Mouse (Mus musculus) midbrain, embryonic 14.5 days (tissue): ENCODE data around the gene Cyth4. TPM values are rescaled to one million over a fixed set of nuclear protein-coding genes. Genes with fewer than 3 reads are reported as not detected.

ENCODE experiments used
- ATAC-seq: fragments of 200-750 bp; cut with Nextera tagmentation; 2 replicates; pipeline ENCODE4 v1.8.0; 2017; ENCODE audit warnings: moderate number of reproducible peaks, moderate library complexity; ENCODE audit not compliant: low FRiP score, low TSS enrichment
- DNase-seq: peaks from one replicate; pipeline ENCODE4 v3.0.0-alpha.2; 2015
- H3K27ac ChIP-seq: fragments of 300-500 bp; sonication (generic); replicated peaks from 2 replicates; pipeline ENCODE4 v1.5.1; 2014; ENCODE audit warnings: mild to moderate bottlenecking, low read depth, low read length, moderate library complexity
- H3K27me3 ChIP-seq: fragments of 300-500 bp; sonication (generic); 2 replicates; pipeline ENCODE4 v1.6.1; 2014; ENCODE audit warnings: low read length, control low read depth, mixed read lengths; ENCODE audit not compliant: control insufficient read depth, insufficient read depth
- H3K36me3 ChIP-seq: fragments of 300-500 bp; sonication (generic); 2 replicates; pipeline ENCODE4 v1.6.1; 2014; ENCODE audit warnings: low read length, control low read depth; ENCODE audit not compliant: control insufficient read depth, insufficient read depth
- H3K4me1 ChIP-seq: fragments of 300-500 bp; sonication (generic); 2 replicates; pipeline ENCODE4 v1.6.1; 2014; ENCODE audit warnings: mild to moderate bottlenecking, antibody characterized with exemption, low read length, control low read depth; ENCODE audit not compliant: control insufficient read depth, insufficient read depth
- H3K4me2 ChIP-seq: fragments of 300-500 bp; sonication (generic); 2 replicates; pipeline ENCODE4 v1.6.1; 2014; ENCODE audit warnings: mild to moderate bottlenecking, low read length, moderate library complexity
- H3K4me3 ChIP-seq: fragments of 300-500 bp; sonication (generic); replicated peaks from 2 replicates; pipeline ENCODE4 v1.5.1; 2014; ENCODE audit warnings: low read depth, low read length
- H3K9ac ChIP-seq: fragments of 300-500 bp; sonication (generic); replicated peaks from 2 replicates; pipeline ENCODE4 v1.6.1; 2014; ENCODE audit warnings: mild to moderate bottlenecking, low read length, moderate library complexity
- H3K9me3 ChIP-seq: fragments of 300-500 bp; sonication (generic); 2 replicates; pipeline ENCODE4 v1.6.1; 2016; ENCODE audit warnings: low read length, control low read depth, mixed read lengths; ENCODE audit not compliant: control insufficient read depth
- WGBS: fragments of 180-500 bp; shearing (Covaris S2); extraction: QIAGEN DNeasy Blood & Tissue Kit; methylation state at CpG from one replicate; pipeline ENCODE4 v1.1.7; 2014; 5-methylcytosine and 5-hydroxymethylcytosine counted together
- polyA plus RNA-seq: library from polyadenylated mRNA; unstranded; fragments of >200 nt; fragmentation: Nextera tagmentation; extraction: Ambion mirVana; gene quantifications from 2 replicates; pipeline ENCODE4 v1.2.1, GENCODE M21; 2014

Gene Cyth4
- polyA plus RNA-seq, 1 experiment from 2014 or later, result 2.3 TPM

DNA sequence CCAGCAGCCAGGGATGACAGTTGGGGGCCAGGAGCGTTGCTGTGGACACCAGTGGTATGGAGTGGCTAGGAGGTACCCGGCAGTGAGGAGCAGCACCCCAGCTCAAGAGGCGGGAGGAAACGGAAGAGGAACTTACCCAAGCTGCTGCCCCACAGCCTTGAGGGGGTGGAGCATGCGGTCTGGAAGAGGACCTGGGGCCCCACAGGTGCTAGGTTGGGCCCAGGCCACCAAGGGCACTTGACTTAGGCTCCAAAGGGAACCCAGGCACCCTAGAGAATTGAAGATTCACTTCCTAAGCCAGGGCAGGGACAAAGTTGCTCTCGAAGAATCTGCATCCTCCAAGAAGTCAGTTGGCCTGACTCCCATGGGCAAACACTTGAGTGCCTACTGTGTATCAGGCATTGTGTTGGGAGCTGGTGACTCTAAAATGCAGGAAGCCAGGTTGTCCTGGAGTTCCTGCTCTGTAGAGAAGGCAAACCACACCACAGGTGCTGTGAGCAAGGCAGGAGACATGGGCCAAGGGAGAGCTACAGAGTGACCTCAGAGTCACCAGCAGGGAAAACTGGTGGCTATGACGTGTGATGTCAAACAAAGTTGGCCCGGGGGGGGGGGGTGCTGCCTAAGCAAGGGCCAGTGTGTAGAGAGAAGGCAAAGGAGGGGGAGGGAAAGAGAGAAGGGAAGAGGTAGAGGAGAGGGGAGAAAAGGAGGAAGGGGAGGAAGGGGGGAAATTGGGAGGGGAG, 24.0 kb upstream of the Cyth4 start, which contains the start of gene Rac2:
Gene Rac2 (minus strand): TSS at position 126 of the 740 bp plus-strand sequence.
- ATAC-seq, result no peak

DNA sequence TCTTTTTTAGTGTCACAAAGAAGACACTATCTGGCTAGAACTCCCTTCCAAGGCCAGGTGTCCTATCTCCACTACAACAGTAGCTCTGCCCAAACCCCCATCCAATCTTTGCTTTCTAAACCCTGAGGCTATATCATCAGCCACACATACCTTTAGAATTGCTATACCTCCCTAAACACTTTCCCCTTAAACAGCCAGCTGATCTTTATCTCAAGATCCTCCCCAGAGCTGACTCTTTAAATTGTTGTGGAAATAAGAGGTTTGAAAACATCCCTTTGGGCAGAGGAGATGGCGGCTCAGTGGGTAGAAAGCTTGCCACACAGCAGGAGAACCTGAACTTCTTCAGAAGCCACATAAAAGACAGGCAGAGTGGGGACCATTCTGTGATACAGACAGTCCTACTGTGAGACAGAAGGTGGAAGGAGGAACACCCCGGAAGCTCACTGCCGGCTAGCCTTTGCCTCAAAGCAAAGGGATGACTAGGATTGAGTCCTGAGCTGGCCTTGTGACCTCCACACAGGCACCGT, 20.5 kb upstream of the Cyth4 start:
- no peaks in the 10 kb centered on the region for H3K27me3 ChIP-seq
- no peak for ATAC-seq
- H3K27ac ChIP-seq, result no peak overlapping the region
- no peaks in the 10 kb centered on the region for H3K9me3 ChIP-seq
- no peak overlapping the region for H3K4me2 ChIP-seq
- whole genome bisulfite sequencing, result 51% methylated on average over 4 of the region's 4 CpGs
- no peak overlapping the region for H3K4me3 ChIP-seq
- peaks cover 11% of the 10 kb centered on the region for H3K4me1 ChIP-seq
- H3K36me3 ChIP-seq, result no peaks in the 10 kb centered on the region
- no peak for DNase-seq
- no peak overlapping the region for H3K9ac ChIP-seq

More for the DNA sequence above, 24.0 kb upstream of the Cyth4 start, which contains the start of gene Rac2:
- H3K27ac ChIP-seq, result no peak within 1 kb of the TSS
- no peak within 1 kb of the TSS for H3K4me2 ChIP-seq
- no peaks in the 10 kb centered on the region for H3K36me3 ChIP-seq
- H3K9ac ChIP-seq, result no peak within 1 kb of the TSS
- no peak within 1 kb of the TSS for H3K4me3 ChIP-seq
- WGBS, result 80% methylated on average over 8 of the region's 8 CpGs
- no peaks in the 10 kb centered on the region for H3K4me1 ChIP-seq
- no peaks in the 10 kb centered on the region for H3K27me3 ChIP-seq
- H3K9me3 ChIP-seq, result no peaks in the 10 kb centered on the region
- no peak for DNase-seq

DNA sequence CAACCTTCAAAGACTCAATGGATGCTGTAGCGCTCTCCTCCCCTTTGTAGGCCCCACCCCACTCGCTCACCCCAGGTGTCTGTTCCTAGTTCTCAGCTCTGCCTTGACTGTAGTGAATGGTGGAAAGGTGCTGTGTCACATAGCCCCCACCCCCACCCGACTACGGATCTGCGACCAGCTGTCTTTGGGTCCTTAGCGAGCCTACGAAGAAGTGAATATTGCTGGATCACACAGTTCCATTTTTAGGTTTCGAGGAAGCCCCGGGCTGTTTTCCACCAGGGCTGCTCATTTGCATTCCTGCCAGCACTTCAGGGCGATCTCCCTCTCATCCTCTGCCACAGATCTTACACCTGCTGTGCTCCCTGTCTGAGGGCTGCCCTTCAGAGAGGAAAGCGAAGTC, 13.5 kb upstream of the Cyth4 start:
- DNase-seq (peak; percentile 39), ATAC-seq (no peak)
- no peaks in the 10 kb centered on the region for H3K36me3 ChIP-seq
- no peaks in the 10 kb centered on the region for H3K27me3 ChIP-seq
- peaks cover 12% of the 10 kb centered on the region for H3K4me1 ChIP-seq
- no peak overlapping the region for H3K4me2 ChIP-seq
- peaks cover 3% of the 10 kb centered on the region; the same call in 1 of the 2 replicates for H3K9me3 ChIP-seq
- 0 out of 2 replicates have a peak overlapping the region, but pooled peaks have one; percentile 13 for H3K27ac ChIP-seq
- no peak overlapping the region for H3K9ac ChIP-seq
- H3K4me3 ChIP-seq, result no peak overlapping the region
- 16% methylated on average over 11 of the region's 11 CpGs for WGBS

GRCm38 (mm10) chr15:78585404-78585803, 11.4 kb upstream of the Cyth4 start:
- peaks cover 3% of the 10 kb centered on the region; the same call in 1 of the 2 replicates for H3K9me3 ChIP-seq
- DNase-seq (no peak), ATAC-seq (no peak)
- H3K27ac ChIP-seq, result no peak overlapping the region
- no peaks in the 10 kb centered on the region for H3K27me3 ChIP-seq
- H3K36me3 ChIP-seq, result no peaks in the 10 kb centered on the region
- peaks cover 6% of the 10 kb centered on the region; the same call in 1 of the 2 replicates for H3K4me1 ChIP-seq
- no peak overlapping the region for H3K4me2 ChIP-seq
- H3K4me3 ChIP-seq, result no peak overlapping the region
- 94% methylated on average over 7 of the region's 7 CpGs for WGBS
- H3K9ac ChIP-seq, result no peak overlapping the region

DNA sequence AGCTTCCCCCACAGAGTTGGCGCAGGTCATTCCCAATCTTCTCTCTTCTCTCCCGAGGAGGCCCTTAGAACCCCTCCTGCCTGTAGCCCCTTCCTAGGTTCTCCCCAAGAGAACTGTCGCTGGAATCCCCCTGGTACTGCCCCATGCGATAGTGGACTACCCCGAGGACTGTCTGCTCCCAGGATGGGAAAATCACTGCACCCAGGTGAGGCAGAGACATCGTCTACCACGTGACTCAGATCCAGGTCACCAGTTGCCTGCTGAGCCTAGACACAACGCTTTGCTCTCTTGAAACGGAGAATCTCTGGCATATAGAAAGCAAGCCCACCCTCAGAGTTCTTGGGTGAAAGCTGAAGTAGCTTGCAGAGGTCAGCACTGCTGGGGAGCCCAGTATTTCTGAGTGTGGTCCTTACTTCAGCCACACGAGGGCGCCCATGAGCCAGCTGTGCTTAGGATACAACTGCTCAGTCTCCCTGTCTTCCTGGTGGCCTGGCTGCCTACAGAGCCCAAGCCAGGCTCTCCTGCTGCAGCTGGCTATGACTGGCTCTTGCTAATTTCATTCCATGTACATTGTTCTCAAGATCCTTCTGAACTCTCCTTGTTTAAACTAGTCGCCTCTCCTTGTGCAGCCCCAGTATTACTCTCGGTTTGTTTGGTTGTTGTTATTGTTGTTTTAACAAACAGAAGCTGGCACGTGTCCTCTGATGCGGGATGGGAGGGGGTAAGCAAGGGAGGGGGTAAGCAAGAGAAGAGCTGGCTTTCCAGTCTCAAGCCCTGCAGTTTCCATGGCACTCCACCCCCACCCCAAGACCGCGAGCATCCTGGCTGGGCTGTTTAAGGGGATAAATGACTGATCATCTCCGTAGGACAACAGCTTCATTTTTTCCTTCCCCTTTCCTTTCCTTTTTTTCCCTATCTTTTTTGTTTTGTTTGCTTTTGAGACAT, 9.5 kb upstream of the Cyth4 start:
- peak; percentile 58; the same call in 1 of the 2 replicates for ATAC-seq
- H3K27ac ChIP-seq, result no peak overlapping the region
- WGBS, result 53% methylated on average over 18 of the region's 18 CpGs
- peaks cover 3% of the 10 kb centered on the region; the same call in 1 of the 2 replicates for H3K9me3 ChIP-seq
- no peak overlapping the region for H3K4me3 ChIP-seq
- H3K4me1 ChIP-seq, result no peaks in the 10 kb centered on the region
- peak; percentile 92 for DNase-seq
- H3K27me3 ChIP-seq, result no peaks in the 10 kb centered on the region
- no peak overlapping the region for H3K9ac ChIP-seq
- H3K4me2 ChIP-seq, result no peak overlapping the region
- no peaks in the 10 kb centered on the region for H3K36me3 ChIP-seq

- DNase-seq, result no peak
- Histone ChIP-seq H3K27me3 (no peaks in the 10 kb centered on the region), H3K9ac (no peak overlapping the region), H3K4me1 (no peaks in the 10 kb centered on the region), H3K36me3 (no peaks in the 10 kb centered on the region), H3K9me3 (peaks cover 3% of the 10 kb centered on the region; the same call in 1 of the 2 replicates), H3K4me3 (no peak overlapping the region), H3K27ac (no peak overlapping the region), H3K4me2 (no peak overlapping the region)
- 73% methylated on average over 4 of the region's 4 CpGs for WGBS
- ATAC-seq, result no peak
Measured at GRCm38 (mm10) chr15:78588049-78588448, 8.8 kb upstream of the Cyth4 start.

GRCm38 (mm10) chr15:78588900-78589299, 7.9 kb upstream of the Cyth4 start:
- Histone ChIP-seq H3K4me1 (no peaks in the 10 kb centered on the region), H3K4me3 (no peak overlapping the region), H3K27ac (no peak overlapping the region), H3K9ac (no peak overlapping the region), H3K27me3 (no peaks in the 10 kb centered on the region), H3K9me3 (peaks cover 3% of the 10 kb centered on the region; the same call in 1 of the 2 replicates), H3K4me2 (no peak overlapping the region), H3K36me3 (no peaks in the 10 kb centered on the region)
- DNase-seq (no peak), ATAC-seq (no peak)
- WGBS, result 91% methylated on average over 4 of the region's 4 CpGs

DNA sequence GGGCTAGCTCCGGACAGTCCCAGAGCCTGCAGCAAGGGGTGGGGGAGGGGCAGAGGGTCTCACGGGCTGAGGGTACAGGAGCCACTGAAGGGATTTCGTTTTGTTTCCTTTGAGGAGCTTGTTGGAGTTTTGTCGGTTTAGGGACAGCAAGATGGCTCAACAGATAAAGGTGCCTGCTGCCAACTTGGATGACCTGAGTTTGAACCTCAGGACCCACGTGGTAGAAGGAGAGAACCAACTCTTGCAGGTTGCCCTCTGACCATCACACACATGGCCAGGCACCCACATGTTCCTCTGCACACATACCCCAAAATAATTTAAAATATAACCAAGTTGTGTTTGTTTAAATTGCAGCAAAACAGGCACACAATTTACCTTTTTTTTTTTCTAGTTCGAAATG, 6.9 kb upstream of the Cyth4 start:
- no peaks in the 10 kb centered on the region for H3K9me3 ChIP-seq
- WGBS, result 84% methylated on average over 6 of the region's 6 CpGs
- H3K9ac ChIP-seq, result no peak overlapping the region
- H3K4me1 ChIP-seq, result no peaks in the 10 kb centered on the region
- H3K36me3 ChIP-seq, result no peaks in the 10 kb centered on the region
- no peak overlapping the region for H3K4me3 ChIP-seq
- DNase-seq, result no peak
- ATAC-seq, result no peak
- no peaks in the 10 kb centered on the region for H3K27me3 ChIP-seq
- H3K4me2 ChIP-seq, result no peak overlapping the region
- H3K27ac ChIP-seq, result no peak overlapping the region
